Mouse (Mus musculus): ENCODE measurements around the gene Myo10. TPM values are rescaled to one million over a fixed set of nuclear protein-coding genes. Genes with fewer than 3 reads are reported as not detected.

Gene Myo10
- polyA plus RNA-seq (2016; fragmentation: Nextera tagmentation; extraction: Ambion mirVana) = 14.3 and 19.7 TPM in 2 replicates

DNA sequence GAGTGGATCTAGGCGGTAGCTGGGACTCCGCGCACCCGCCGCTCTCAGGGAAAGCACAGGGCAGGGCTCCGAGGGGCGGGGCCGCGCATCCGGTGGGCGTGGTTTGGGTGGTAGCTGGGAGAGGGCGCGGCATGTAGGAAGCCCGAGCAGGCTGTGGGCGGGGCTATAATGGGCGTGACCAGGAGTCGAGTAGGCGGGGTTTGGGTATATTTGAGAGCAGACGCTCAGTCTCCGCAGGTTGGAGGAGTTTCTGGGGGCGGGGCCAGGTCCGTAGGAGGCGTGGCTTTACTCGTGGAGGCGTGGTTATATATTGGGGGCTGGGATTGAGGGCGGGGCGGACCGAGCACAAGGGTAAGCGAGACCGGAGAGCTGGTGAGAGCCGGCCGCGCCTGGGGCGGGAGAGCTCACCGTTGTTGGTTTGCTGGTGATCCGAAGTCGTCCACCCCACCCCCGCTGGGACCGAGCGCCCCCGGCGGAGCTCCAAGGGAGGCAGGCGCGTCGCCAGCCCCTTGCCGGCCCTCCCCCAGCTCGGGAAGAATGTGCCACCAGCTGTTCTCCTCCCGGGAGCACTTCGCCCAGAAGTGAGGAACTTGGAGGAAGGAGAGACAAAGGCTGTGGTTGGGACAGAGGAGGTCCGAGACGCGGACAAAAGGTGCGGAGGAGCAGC, at the start of gene Myo10:
Gene Myo10 (plus strand): TSS at position 326 of the 667 bp plus-strand sequence.
- peak; percentile 95 for ATAC-seq (ENCODE audit: insufficient number of reproducible peaks, low FRiP score)
- Histone ChIP-seq H3K4me1 (replicated peaks) (peaks cover 22% of the 10 kb centered on the region), H3K9ac (peak within 1 kb of the TSS; percentile 83), H3K36me3 (no peaks in the 10 kb centered on the region), H3K4me2 (peak within 1 kb of the TSS; percentile 89), H3K9me3 (replicated peaks) (no peaks in the 10 kb centered on the region), H3K27me3 (replicated peaks) (no peaks in the 10 kb centered on the region), H3K4me3 (peak within 1 kb of the TSS; percentile 80), H3K27ac (ENCODE audit: poor library complexity, severe bottlenecking) (peak within 1 kb of the TSS; percentile 49; the same call in 1 of the 2 replicates)
- under 1% methylated on average over 53 of the region's 53 CpGs for WGBS

- Histone ChIP-seq H3K36me3 (no peaks in the 10 kb centered on the region), H3K4me3 (no peak overlapping the region), H3K27ac (ENCODE audit: poor library complexity, severe bottlenecking) (no peak overlapping the region), H3K4me2 (0 out of 2 replicates have a peak overlapping the region, but pooled peaks have one; percentile 1), H3K9ac (no peak overlapping the region), H3K9me3 (replicated peaks) (no peaks in the 10 kb centered on the region), H3K27me3 (replicated peaks) (no peaks in the 10 kb centered on the region; the same call in 1 of the 2 replicates), H3K4me1 (replicated peaks) (peaks cover 10% of the 10 kb centered on the region)
- WGBS = 13% methylated on average over 3 of the region's 3 CpGs
- no peak for ATAC-seq (ENCODE audit: insufficient number of reproducible peaks, low FRiP score)
These were observed 49.2 kb upstream of the Myo10 start for GRCm38 (mm10) chr15:25573113-25573512.

DNA sequence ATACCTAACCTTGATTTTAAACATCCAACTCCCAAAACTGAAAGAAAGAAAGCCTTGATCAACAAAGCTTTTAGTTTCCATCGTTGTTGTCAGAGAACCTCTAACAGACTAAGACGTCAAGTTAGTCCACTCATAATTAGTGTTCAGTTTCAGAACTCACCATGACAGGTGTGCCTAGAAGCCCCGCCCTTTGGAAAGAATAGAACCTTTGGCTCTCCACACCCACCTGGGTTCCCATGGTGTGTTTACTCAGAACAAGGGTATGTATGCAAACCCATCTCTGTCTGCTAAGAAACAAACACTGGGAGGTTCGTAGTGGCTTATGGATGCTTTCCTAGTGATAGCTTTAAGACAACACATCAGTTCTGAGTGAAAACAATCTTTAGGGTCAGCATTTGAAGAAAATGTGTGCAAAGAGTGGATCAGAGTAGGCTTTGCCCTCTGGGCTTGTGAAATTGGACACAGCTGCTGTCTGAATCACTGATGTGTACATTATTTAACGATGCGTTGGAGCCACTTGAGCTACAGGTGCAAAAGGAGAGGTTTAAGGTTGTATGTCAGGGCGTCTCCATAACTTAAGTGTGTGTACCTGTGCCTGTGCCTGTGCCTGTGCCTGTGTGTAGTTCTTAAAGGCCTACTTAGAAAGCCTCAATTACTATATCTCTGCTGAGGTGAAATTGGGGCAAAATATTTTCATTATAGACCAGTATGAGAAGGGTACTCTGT, 48.3 kb upstream of the Myo10 start:
- Histone ChIP-seq H3K4me3 (no peak overlapping the region), H3K4me2 (no peak overlapping the region), H3K9me3 (replicated peaks) (no peaks in the 10 kb centered on the region), H3K27ac (ENCODE audit: poor library complexity, severe bottlenecking) (no peak overlapping the region), H3K9ac (no peak overlapping the region), H3K27me3 (replicated peaks) (no peaks in the 10 kb centered on the region; the same call in 1 of the 2 replicates), H3K4me1 (replicated peaks) (peaks cover 10% of the 10 kb centered on the region), H3K36me3 (no peaks in the 10 kb centered on the region)
- WGBS = 89% methylated on average over 7 of the region's 7 CpGs
- no peak for ATAC-seq (ENCODE audit: insufficient number of reproducible peaks, low FRiP score)

GRCm38 (mm10) chr15:25577327-25578051, 44.8 kb upstream of the Myo10 start:
- ATAC-seq (ENCODE audit: insufficient number of reproducible peaks, low FRiP score) = no peak
- Histone ChIP-seq H3K4me3 (no peak overlapping the region), H3K4me1 (replicated peaks) (peaks cover 17% of the 10 kb centered on the region), H3K4me2 (no peak overlapping the region), H3K9me3 (replicated peaks) (no peaks in the 10 kb centered on the region), H3K27me3 (replicated peaks) (no peaks in the 10 kb centered on the region), H3K9ac (no peak overlapping the region), H3K27ac (ENCODE audit: poor library complexity, severe bottlenecking) (no peak overlapping the region), H3K36me3 (no peaks in the 10 kb centered on the region)
- WGBS = 62% methylated on average over 8 of the region's 8 CpGs

GRCm38 (mm10) chr15:25578369-25578768, 44.0 kb upstream of the Myo10 start:
- WGBS = 83% methylated on average over 4 of the region's 4 CpGs
- H3K27me3 ChIP-seq (replicated peaks) = no peaks in the 10 kb centered on the region
- no peak overlapping the region for H3K4me3 ChIP-seq
- no peaks in the 10 kb centered on the region for H3K36me3 ChIP-seq
- H3K27ac ChIP-seq (ENCODE audit: poor library complexity, severe bottlenecking) = no peak overlapping the region
- H3K9me3 ChIP-seq (replicated peaks) = no peaks in the 10 kb centered on the region
- no peak overlapping the region for H3K9ac ChIP-seq
- no peak overlapping the region for H3K4me2 ChIP-seq
- peaks cover 10% of the 10 kb centered on the region for H3K4me1 ChIP-seq (replicated peaks)
- no peak for ATAC-seq (ENCODE audit: insufficient number of reproducible peaks, low FRiP score)

DNA sequence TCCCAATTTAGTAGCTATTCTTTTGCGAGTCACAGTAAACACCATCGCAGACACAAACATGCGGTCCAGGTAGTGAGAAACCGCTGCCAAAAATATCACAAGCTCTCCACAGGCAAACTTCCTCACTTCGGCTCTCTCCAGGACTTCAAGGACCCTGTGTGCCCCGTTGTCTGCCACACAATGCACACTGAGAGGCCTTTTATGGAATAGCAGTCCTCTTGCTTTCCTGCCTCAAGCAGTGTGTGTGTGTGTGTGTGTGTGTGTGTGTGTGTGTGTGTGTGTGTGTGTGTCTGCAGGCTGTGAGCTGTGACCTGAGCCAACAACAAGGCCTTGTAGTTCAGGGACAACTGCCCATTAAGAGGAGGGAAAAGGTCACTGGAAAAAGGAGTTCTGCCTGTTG, 41.6 kb upstream of the Myo10 start:
- WGBS = 22% methylated on average over 6 of the region's 6 CpGs
- peaks cover 14% of the 10 kb centered on the region for H3K4me1 ChIP-seq (replicated peaks)
- ATAC-seq (ENCODE audit: insufficient number of reproducible peaks, low FRiP score) = no peak
- H3K9me3 ChIP-seq (replicated peaks) = no peaks in the 10 kb centered on the region
- H3K27ac ChIP-seq (ENCODE audit: poor library complexity, severe bottlenecking) = no peak overlapping the region; the same call in 1 of the 2 replicates
- no peaks in the 10 kb centered on the region for H3K27me3 ChIP-seq (replicated peaks)
- H3K9ac ChIP-seq = no peak overlapping the region
- H3K4me2 ChIP-seq = no peak overlapping the region
- H3K36me3 ChIP-seq = no peaks in the 10 kb centered on the region
- H3K4me3 ChIP-seq = no peak overlapping the region

GRCm38 (mm10) chr15:25582055-25582454, 40.3 kb upstream of the Myo10 start:
- Histone ChIP-seq H3K9ac (no peak overlapping the region), H3K4me2 (no peak overlapping the region), H3K4me3 (no peak overlapping the region), H3K27ac (ENCODE audit: poor library complexity, severe bottlenecking) (no peak overlapping the region), H3K36me3 (no peaks in the 10 kb centered on the region), H3K9me3 (replicated peaks) (no peaks in the 10 kb centered on the region), H3K27me3 (replicated peaks) (no peaks in the 10 kb centered on the region), H3K4me1 (replicated peaks) (peaks cover 23% of the 10 kb centered on the region)
- ATAC-seq (ENCODE audit: insufficient number of reproducible peaks, low FRiP score) = no peak
- 69% methylated on average over 6 of the region's 6 CpGs for WGBS

- ATAC-seq (ENCODE audit: insufficient number of reproducible peaks, low FRiP score) = no peak
- 0 out of 2 replicates have a peak, but pooled peaks cover 1% of the 10 kb centered on the region for H3K27me3 ChIP-seq (replicated peaks)
- H3K27ac ChIP-seq (ENCODE audit: poor library complexity, severe bottlenecking) = no peak overlapping the region
- H3K9ac ChIP-seq = no peak overlapping the region
- no peak overlapping the region for H3K4me2 ChIP-seq
- no peaks in the 10 kb centered on the region for H3K36me3 ChIP-seq
- 83% methylated on average over 8 of the region's 8 CpGs for WGBS
- H3K4me1 ChIP-seq (replicated peaks) = peaks cover 34% of the 10 kb centered on the region
- no peaks in the 10 kb centered on the region for H3K9me3 ChIP-seq (replicated peaks)
- H3K4me3 ChIP-seq = no peak overlapping the region
These were observed 39.0 kb upstream of the Myo10 start for GRCm38 (mm10) chr15:25583361-25583760.

- Histone ChIP-seq H3K4me3 (no peak overlapping the region), H3K36me3 (no peaks in the 10 kb centered on the region), H3K9me3 (replicated peaks) (no peaks in the 10 kb centered on the region), H3K9ac (no peak overlapping the region), H3K4me1 (replicated peaks) (peaks cover 24% of the 10 kb centered on the region), H3K4me2 (no peak overlapping the region), H3K27ac (ENCODE audit: poor library complexity, severe bottlenecking) (no peak overlapping the region), H3K27me3 (replicated peaks) (0 out of 2 replicates have a peak, but pooled peaks cover 7% of the 10 kb centered on the region)
- ATAC-seq (ENCODE audit: insufficient number of reproducible peaks, low FRiP score) = no peak
- 21% methylated on average over 3 of the region's 3 CpGs for WGBS
These were observed 35.5 kb upstream of the Myo10 start for GRCm38 (mm10) chr15:25586828-25587227.

- H3K36me3 ChIP-seq = no peaks in the 10 kb centered on the region
- no peak overlapping the region for H3K27ac ChIP-seq (ENCODE audit: poor library complexity, severe bottlenecking)
- no peak overlapping the region for H3K4me3 ChIP-seq
- H3K9me3 ChIP-seq (replicated peaks) = no peaks in the 10 kb centered on the region
- H3K27me3 ChIP-seq (replicated peaks) = 0 out of 2 replicates have a peak, but pooled peaks cover 7% of the 10 kb centered on the region
- H3K4me2 ChIP-seq = no peak overlapping the region
- ATAC-seq (ENCODE audit: insufficient number of reproducible peaks, low FRiP score) = no peak
- no peak overlapping the region for H3K9ac ChIP-seq
- WGBS = 43% methylated on average over 8 of the region's 8 CpGs
- H3K4me1 ChIP-seq (replicated peaks) = peaks cover 26% of the 10 kb centered on the region
These were observed 34.4 kb upstream of the Myo10 start for GRCm38 (mm10) chr15:25587943-25588342.

All from heart, embryonic 12.5 days (tissue).